Mouse (Mus musculus) stomach, postnatal 0 days (tissue): ENCODE results near the gene Serinc5.

Experiments
- CTCF ChIP-seq: IDR thresholded peaks from 2 replicates; pipeline ENCODE4 v1.5.1; 2016; ENCODE audit warnings: antibody characterized with exemption, low read depth, mild to moderate bottlenecking, moderate library complexity
- EP300 ChIP-seq: optimal IDR thresholded peaks from 2 replicates; pipeline ENCODE3; 2016; ENCODE audit warnings: antibody characterized with exemption

- TF ChIP-seq CTCF (peak; percentile 89), EP300 (no peak)
Observed at GRCm38 (mm10) chr13:92580220-92581043, 30.5 kb upstream of the Serinc5 start.
